Mouse (Mus musculus): ENCODE results near the gene Olfr801.

The Olfr801 gene

GRCm38 (mm10) chr10:129673765-129674164, at the start of gene Olfr801:
Gene Olfr801, minus strand, starts transcription at chr10:129673865.
- DNase-seq (ENCODE audit: low spot score in 2 of 2): no peak

GRCm38 (mm10) chr10:129702910-129703309, 29.2 kb upstream of the Olfr801 start, which contains the start of gene Olfr804:
Gene Olfr804, plus strand, starts transcription at chr10:129703210.
- DNase-seq (ENCODE audit: low spot score in 2 of 2): no peak

- no peak for DNase-seq (ENCODE audit: low spot score in 2 of 2)
Measured at GRCm38 (mm10) chr10:129694186-129694585, 20.5 kb upstream of the Olfr801 start, which contains the start of gene Olfr803. Gene Olfr803, minus strand, starts transcription at chr10:129694286.

- no peak for DNase-seq (ENCODE audit: low spot score in 2 of 2)
Measured at GRCm38 (mm10) chr10:129688069-129688468, 14.4 kb upstream of the Olfr801 start, which contains the start of gene Olfr802. Gene Olfr802, minus strand, starts transcription at chr10:129688169.

DNA sequence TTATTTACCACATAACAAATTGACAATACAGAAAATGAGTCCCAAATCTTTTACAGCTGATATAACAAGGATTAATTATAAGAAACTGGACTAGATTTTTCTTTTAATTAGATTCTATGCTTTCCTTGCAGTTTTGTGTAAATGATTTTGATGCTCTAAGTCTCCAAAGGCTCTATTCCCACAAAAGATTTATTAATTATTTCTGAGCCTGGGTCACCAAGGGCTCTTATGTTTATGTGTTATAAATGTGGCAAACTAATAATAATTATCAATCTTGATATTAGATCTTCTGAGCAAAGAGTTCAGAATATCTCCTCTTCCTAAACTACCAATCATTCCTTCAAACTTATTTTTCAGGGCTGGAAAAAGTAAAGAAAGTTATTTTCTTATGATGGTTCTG, 16.3 kb downstream of the Olfr801 start, which contains the start of gene Olfr800:
Gene Olfr800, plus strand, starts transcription at position 301 of the 400 bp plus-strand sequence.
- no peak for DNase-seq (ENCODE audit: low spot score in 2 of 2)

- DNase-seq (ENCODE audit: low spot score in 2 of 2): no peak
Measured at GRCm38 (mm10) chr10:129651763-129652162, 21.9 kb downstream of the Olfr801 start.

DNA sequence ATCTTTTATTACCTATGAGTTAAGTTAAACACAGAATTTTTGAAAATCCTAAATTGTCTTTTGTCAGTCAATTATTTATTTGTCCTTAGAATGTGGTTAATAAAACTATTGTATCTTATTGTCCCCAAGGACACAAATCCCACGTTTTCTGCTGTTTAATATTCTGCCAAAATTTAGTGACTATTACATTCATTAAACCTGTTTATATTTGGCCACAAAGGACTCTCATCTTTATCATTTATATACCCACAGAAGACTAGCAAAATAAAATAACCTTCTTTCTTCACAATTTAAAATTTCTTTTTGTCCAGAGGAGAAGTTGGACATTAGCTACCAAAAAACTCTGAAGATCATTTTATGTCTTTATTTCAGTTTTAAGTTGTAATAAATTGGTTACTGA, 36.5 kb downstream of the Olfr801 start, which contains the start of gene Olfr799:
Gene Olfr799, plus strand, starts transcription at position 301 of the 400 bp plus-strand sequence.
- DNase-seq (ENCODE audit: low spot score in 2 of 2): no peak

- DNase-seq (ENCODE audit: low spot score in 2 of 2): no peak
Measured at GRCm38 (mm10) chr10:129627834-129628233, 45.8 kb downstream of the Olfr801 start, which contains the start of gene Olfr798. Gene Olfr798, minus strand, starts transcription at chr10:129627934.

- DNase-seq (ENCODE audit: low spot score in 2 of 2): no peak
Measured at GRCm38 (mm10) chr10:129623251-129623650, 50.4 kb downstream of the Olfr801 start.

- DNase-seq (ENCODE audit: low spot score in 2 of 2): no peak
Measured at GRCm38 (mm10) chr10:129621724-129622123, 51.9 kb downstream of the Olfr801 start.

All from natural killer cell, adult 2 months (primary cell).